Mouse (Mus musculus) cerebellum, adult 11-12 months (tissue): Measurements from ENCODE around the gene Pip4p1.

Source experiments
- DNase-seq: peaks from one replicate; pipeline ENCODE4 v3.0.0; 2022

Pip4p1 gene

GRCm38 (mm10) chr14:50892091-50892490 is 38.6 kb downstream of the Pip4p1 start:
- no peak for DNase-seq

- no peak for DNase-seq
Observed at GRCm38 (mm10) chr14:50891621-50892020, 39.0 kb downstream of the Pip4p1 start.

GRCm38 (mm10) chr14:50876236-50876950 is 54.3 kb downstream of the Pip4p1 start:
- DNase-seq = no peak
